Mouse (Mus musculus) urinary bladder, postnatal 36 days (tissue): ENCODE measurements around the gene Zmym4.

Source experiments
- DNase-seq, 2 experiments: peaks; one replicate each; pipeline ENCODE4 v3.0.0; 2022; ENCODE audit warnings: low spot score in 2 of 2, mixed read lengths in 1 of 2

Zmym4 gene

GRCm38 (mm10) chr4:126822891-126823882 lies 144.7 kb downstream of the Zmym4 start:
- no peak for DNase-seq

GRCm38 (mm10) chr4:126814854-126815253 lies 153.1 kb downstream of the Zmym4 start:
- DNase-seq, result no peak

- no peak for DNase-seq
These were observed 154.7 kb downstream of the Zmym4 start for GRCm38 (mm10) chr4:126813212-126813611.
